Mouse (Mus musculus) liver, embryonic 14.5 days (tissue): Measurements from ENCODE around the gene Hlf. TPM values are rescaled to one million over a fixed set of nuclear protein-coding genes. Genes with fewer than 3 reads are reported as not detected.

Experiments used
- ATAC-seq: fragments of 200-750 bp; cut with Nextera tagmentation; 2 replicates; pipeline ENCODE4 v1.8.0; 2017; ENCODE audit warnings: moderate number of reproducible peaks, mild to moderate bottlenecking, moderate library complexity; ENCODE audit not compliant: insufficient read depth
- DNase-seq, 3 experiments: peaks; one replicate each; pipeline ENCODE4 v3.0.0-alpha.2; 2012 to 2013; ENCODE audit warnings: low read depth in 3 of 3, low spot score in 3 of 3
- H3K27ac ChIP-seq: fragments of 300-500 bp; sonication (generic); 2 replicates; pipeline ENCODE4 v1.5.1; 2014; ENCODE audit warnings: moderate library complexity, mild to moderate bottlenecking, control low read depth, inconsistent platforms
- H3K27me3 ChIP-seq: fragments of 300-500 bp; sonication (generic); 2 replicates; pipeline ENCODE4 v1.6.1; 2014; ENCODE audit warnings: mild to moderate bottlenecking, low read length, moderate library complexity; ENCODE audit not compliant: control insufficient read depth, insufficient read depth
- H3K36me3 ChIP-seq: fragments of 300-500 bp; sonication (generic); replicated peaks from 2 replicates; pipeline ENCODE4 v1.6.1; 2014; ENCODE audit warnings: low read depth; ENCODE audit not compliant: control insufficient read depth, insufficient read depth
- H3K4me1 ChIP-seq, 2 experiments: fragments of 200-500 bp in 1 of 2; fragments of 300-500 bp in 1 of 2; sonication (generic) in 1 of 2; replicated peaks; 2 replicates each; pipeline ENCODE4 v1.6.1; 2012 to 2014; ENCODE audit warnings: antibody characterized with exemption in 1 of 2, inconsistent platforms in 1 of 2, low read length in 1 of 2; ENCODE audit not compliant: control insufficient read depth in 2 of 2, insufficient read depth in 2 of 2
- H3K4me2 ChIP-seq: fragments of 300-500 bp; sonication (generic); 2 replicates; pipeline ENCODE4 v1.6.1; 2014; ENCODE audit warnings: low read depth, mild to moderate bottlenecking, control low read depth, moderate library complexity
- H3K4me3 ChIP-seq, 2 experiments: fragments of 200-500 bp in 1 of 2; fragments of 300-500 bp in 1 of 2; sonication (generic) in 1 of 2; 2 replicates each; pipeline ENCODE4 v1.5.1; 2012 to 2014; ENCODE audit warnings: low read depth in 2 of 2, low read length in 2 of 2, mild to moderate bottlenecking in 2 of 2, control low read depth in 1 of 2, inconsistent platforms in 1 of 2, moderate library complexity in 1 of 2; ENCODE audit not compliant: insufficient read depth in 1 of 2
- H3K9ac ChIP-seq: fragments of 300-500 bp; sonication (generic); replicated peaks from 2 replicates; pipeline ENCODE4 v1.6.1; 2014; ENCODE audit warnings: mild to moderate bottlenecking, control low read depth, moderate library complexity
- H3K9me3 ChIP-seq: fragments of 300-500 bp; sonication (generic); 2 replicates; pipeline ENCODE4 v1.6.1; 2016; ENCODE audit warnings: low read length, mixed read lengths; ENCODE audit not compliant: control insufficient read depth
- CTCF ChIP-seq: IDR thresholded peaks from 2 replicates; pipeline ENCODE4 v1.5.1; 2016; ENCODE audit warnings: antibody characterized with exemption, low read depth, control low read depth
- EP300 ChIP-seq: IDR thresholded peaks from 2 replicates; pipeline ENCODE4 v1.6.1; 2016; ENCODE audit warnings: antibody characterized with exemption, low read depth
- WGBS: fragments of 180-500 bp; shearing (Covaris S2); extraction: QIAGEN DNeasy Blood & Tissue Kit; methylation state at CpG from one replicate; pipeline ENCODE4 v1.1.7; 2014; ENCODE audit not compliant: insufficient replicate concordance; 5-methylcytosine and 5-hydroxymethylcytosine counted together
- polyA plus RNA-seq, 2 experiments: library from polyadenylated mRNA; depleted of rRNA in 1 of 2; stranded (reverse) in 1 of 2; unstranded in 1 of 2; fragments of >200 nt; fragmentation: Nextera tagmentation in 1 of 2; extraction: Ambion mirVana in 1 of 2; gene quantifications; 2 replicates each; pipeline versions ENCODE4 v1.2.1 to v1.2.3; 2012 to 2014

Gene Hlf
- polyA plus RNA-seq, 2 experiments: 2.7 to 3.7 TPM

DNA sequence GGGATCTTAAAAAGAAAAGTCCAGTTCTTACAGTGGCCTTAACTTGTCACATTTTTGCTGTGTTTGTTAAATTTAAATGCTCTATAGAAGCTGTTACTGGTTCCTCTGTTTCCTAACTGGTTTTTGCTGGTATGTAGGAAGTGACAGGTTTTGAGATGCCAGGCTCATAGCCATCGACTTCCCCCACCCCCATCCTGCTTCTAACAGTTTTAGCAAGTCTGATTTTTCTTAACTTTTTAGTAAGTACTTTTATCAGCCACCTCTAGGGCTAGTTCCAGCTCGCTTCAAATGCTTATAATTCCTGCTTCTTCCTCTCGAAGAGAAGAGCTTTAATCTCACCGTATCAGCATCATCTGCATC lies 40.6 kb downstream of the Hlf start:
- peaks cover 0 to 3% of the 10 kb centered on the region in 2 experiments; a peak in 1 of 4 replicates for H3K4me1 ChIP-seq
- no peaks in the 10 kb centered on the region for H3K36me3 ChIP-seq
- no peaks in the 10 kb centered on the region for H3K9me3 ChIP-seq
- ATAC-seq: no peak
- DNase-seq: no peak
- WGBS: 45% methylated on average over 4 of the region's 4 CpGs
- no peak overlapping the region for H3K4me3 ChIP-seq
- no peak overlapping the region for H3K9ac ChIP-seq
- TF ChIP-seq EP300: no peak
- no peak for TF ChIP-seq CTCF
- no peak overlapping the region for H3K27ac ChIP-seq
- H3K4me2 ChIP-seq: no peak overlapping the region
- H3K27me3 ChIP-seq: no peaks in the 10 kb centered on the region

DNA sequence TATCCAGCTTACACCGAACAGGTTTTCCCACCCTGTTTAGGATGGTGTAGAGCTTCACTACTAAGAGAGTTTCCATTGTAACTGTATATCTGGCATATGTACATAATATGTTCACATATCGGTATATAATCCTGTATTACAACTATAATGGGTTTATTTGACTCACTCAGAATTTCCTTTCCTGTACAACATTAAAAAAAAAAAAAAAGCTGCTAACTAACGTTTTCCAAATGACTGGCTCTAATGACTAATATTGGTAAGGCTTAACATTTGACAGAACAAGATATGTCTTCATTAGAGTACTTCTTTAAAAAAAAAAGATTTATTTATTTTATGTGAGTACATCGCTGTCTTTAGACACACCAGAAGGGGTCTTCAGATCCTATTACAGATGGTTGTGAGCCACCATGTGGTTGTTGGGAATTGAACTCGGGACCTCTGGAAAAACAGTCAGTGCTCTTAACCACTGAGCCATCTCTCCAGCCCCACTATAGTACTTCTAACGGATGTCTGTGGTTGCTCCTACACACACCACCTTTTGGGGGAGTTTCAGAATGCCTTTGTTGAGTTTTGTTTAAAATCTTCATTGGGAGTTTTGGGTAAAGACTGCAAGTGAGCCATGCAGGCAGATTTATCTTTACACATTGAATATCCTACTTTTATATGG lies 41.1 kb downstream of the Hlf start:
- TF ChIP-seq EP300 (no peak), CTCF (no peak)
- no peak overlapping the region for H3K4me3 ChIP-seq
- H3K27me3 ChIP-seq: no peaks in the 10 kb centered on the region
- H3K4me2 ChIP-seq: no peak overlapping the region
- no peaks in the 10 kb centered on the region for H3K9me3 ChIP-seq
- no peak overlapping the region for H3K27ac ChIP-seq
- no peaks in the 10 kb centered on the region for H3K36me3 ChIP-seq
- no peaks in the 10 kb centered on the region for H3K4me1 ChIP-seq
- no peak for ATAC-seq
- H3K9ac ChIP-seq: no peak overlapping the region
- WGBS: 53% methylated on average over 6 of the region's 6 CpGs
- no peak for DNase-seq

GRCm38 (mm10) chr11:90347667-90348459 lies 42.8 kb downstream of the Hlf start:
- Histone ChIP-seq H3K4me1 (no peaks in the 10 kb centered on the region), H3K4me3 (no peak overlapping the region), H3K36me3 (no peaks in the 10 kb centered on the region), H3K4me2 (no peak overlapping the region), H3K27ac (no peak overlapping the region), H3K27me3 (no peaks in the 10 kb centered on the region), H3K9ac (no peak overlapping the region), H3K9me3 (no peaks in the 10 kb centered on the region)
- DNase-seq (no peak), ATAC-seq (no peak)
- 57% methylated on average over 13 of the region's 13 CpGs for WGBS
- TF ChIP-seq EP300 (no peak), CTCF (no peak)

- H3K9me3 ChIP-seq: no peaks in the 10 kb centered on the region
- H3K9ac ChIP-seq: no peak overlapping the region
- no peaks in the 10 kb centered on the region for H3K36me3 ChIP-seq
- ATAC-seq: no peak
- no peaks in the 10 kb centered on the region for H3K27me3 ChIP-seq
- H3K4me1 ChIP-seq: no peaks in the 10 kb centered on the region
- no peak for DNase-seq
- H3K4me3 ChIP-seq: no peak overlapping the region
- no peak overlapping the region for H3K27ac ChIP-seq
- TF ChIP-seq CTCF (no peak), EP300 (no peak)
- no peak overlapping the region for H3K4me2 ChIP-seq
- 73% methylated on average over 11 of the region's 11 CpGs for WGBS
Measured at GRCm38 (mm10) chr11:90345746-90346145, 44.9 kb downstream of the Hlf start.

GRCm38 (mm10) chr11:90342858-90343257 lies 47.8 kb downstream of the Hlf start:
- Histone ChIP-seq H3K4me2 (no peak overlapping the region), H3K27me3 (no peaks in the 10 kb centered on the region), H3K9me3 (no peaks in the 10 kb centered on the region), H3K4me1 (no peaks in the 10 kb centered on the region), H3K36me3 (no peaks in the 10 kb centered on the region), H3K4me3 (no peak overlapping the region), H3K9ac (no peak overlapping the region), H3K27ac (no peak overlapping the region)
- TF ChIP-seq EP300 (no peak), CTCF (no peak)
- ATAC-seq (no peak), DNase-seq (no peak)
- WGBS: 83% methylated on average over 5 of the region's 5 CpGs
